Mouse (Mus musculus): ENCODE measurements around the gene H3f3b.

GRCm38 (mm10) chr11:116023771-116024355, 3.9 kb downstream of the H3f3b start:
- TF ChIP-seq POLR2A (IDR thresholded peaks at IDR 0.05; ENCODE audit: low read depth, low read length) (no peak), CTCF (IDR thresholded peaks at IDR 0.05; ENCODE audit: borderline replicate concordance, insufficient read depth, low read length) (peak; percentile 24; the same call in 1 of the 2 replicates)
